In genomic region chr8:25368561-25369091, GRCm38 (mm10) we compare ENCODE assay signal across 8 mouse cellular contexts.
DNase-seq lines count a peak whose midpoint lies in the region; ATAC-seq lines count a peak whose summit lies in the region.

No protein-coding gene starts in this region.

- peak overlapping the region; percentile 40 for H3K4me2 ChIP-seq in hindbrain, embryonic 13.5 days
- peak overlapping the region; percentile 46 for H3K4me2 ChIP-seq in midbrain, embryonic 12.5 days (replicated peaks)

- 6% methylated on average over 11 of the region's 11 CpGs for WGBS in hindbrain, embryonic 13.5 days
- 7% methylated on average over 11 of the region's 11 CpGs for WGBS in limb, embryonic 10.5 days
- 3% methylated on average over 11 of the region's 11 CpGs for WGBS in midbrain, embryonic 12.5 days

- no peaks in the 10 kb centered on the region for H3K9me3 ChIP-seq in hindbrain, embryonic 13.5 days
- no peaks in the 10 kb centered on the region for H3K9me3 ChIP-seq in limb, embryonic 10.5 days (replicated peaks)
- no peaks in the 10 kb centered on the region for H3K9me3 ChIP-seq in midbrain, embryonic 12.5 days

- no peaks in the 10 kb centered on the region for H3K36me3 ChIP-seq in hindbrain, embryonic 13.5 days
- H3K36me3 ChIP-seq in limb, embryonic 10.5 days: no peaks in the 10 kb centered on the region
- no peaks in the 10 kb centered on the region for H3K36me3 ChIP-seq in midbrain, embryonic 12.5 days

- H3K4me3 ChIP-seq in hindbrain, embryonic 13.5 days: no peak overlapping the region
- H3K4me3 ChIP-seq in limb, embryonic 10.5 days: peak overlapping the region; percentile 34
- peak overlapping the region; percentile 10; the same call in 1 of the 2 replicates for H3K4me3 ChIP-seq in midbrain, embryonic 12.5 days

- H3K27me3 ChIP-seq in hindbrain, embryonic 13.5 days: peaks cover 7% of the 10 kb centered on the region; the same call in 1 of the 2 replicates
- H3K27me3 ChIP-seq in limb, embryonic 10.5 days (ENCODE audit: low read depth, poor library complexity, severe bottlenecking): no peaks in the 10 kb centered on the region
- peaks cover 20% of the 10 kb centered on the region for H3K27me3 ChIP-seq in midbrain, embryonic 12.5 days

- H3K27ac ChIP-seq in hindbrain, embryonic 13.5 days: peak overlapping the region; percentile 45; the same call in 1 of the 2 replicates
- peak overlapping the region; percentile 97 for H3K27ac ChIP-seq in limb, embryonic 10.5 days
- no peak overlapping the region for H3K27ac ChIP-seq in midbrain, embryonic 12.5 days (replicated peaks)

- H3K4me1 ChIP-seq in hindbrain, embryonic 13.5 days (replicated peaks): peaks cover 15% of the 10 kb centered on the region
- H3K4me1 ChIP-seq in limb, embryonic 10.5 days: peaks cover 44% of the 10 kb centered on the region
- peaks cover 14% of the 10 kb centered on the region for H3K4me1 ChIP-seq in midbrain, embryonic 12.5 days

- H3K9ac ChIP-seq in hindbrain, embryonic 13.5 days: peak overlapping the region; percentile 20; the same call in 1 of the 2 replicates
- H3K9ac ChIP-seq in midbrain, embryonic 12.5 days (replicated peaks): 0 out of 2 replicates have a peak overlapping the region, but pooled peaks have one; percentile 24

- DNase-seq in right cerebral cortex, postnatal 25 days: peak; percentile 23
- no peak for DNase-seq in right cerebral cortex, postnatal 36 days (ENCODE audit: low spot score in 2 of 2)
- DNase-seq in forelimb bud, embryonic 11.5 days (ENCODE audit: low read depth, low spot score): peak; percentile 87
- DNase-seq in limb, embryonic 10.5 days (ENCODE audit: low spot score): peak; percentile 83
- DNase-seq in yolk sac, embryonic 10.5 days (ENCODE audit: low spot score): peak; percentile 20
- DNase-seq in retina, embryonic 14.5 days (ENCODE audit: low spot score): no peak

- peak; percentile 70; the same call in 1 of the 2 replicates for ATAC-seq in hindbrain, embryonic 13.5 days (ENCODE audit: low FRiP score)
- ATAC-seq in midbrain, embryonic 12.5 days (ENCODE audit: low FRiP score, low read depth): peak; percentile 38

Comparison
In these comparisons a context has a peak if more than half of its experiments do, and no peak if none do; other contexts are left out.
1. DNase-seq: peak in right cerebral cortex, postnatal 25 days (single experiment), forelimb bud, embryonic 11.5 days (single experiment), limb, embryonic 10.5 days (single experiment) and yolk sac, embryonic 10.5 days (single experiment); none in right cerebral cortex, postnatal 36 days (0 of 2) and retina, embryonic 14.5 days (single experiment).